Mouse (Mus musculus): ENCODE measurements around the gene Stag2. TPM values are rescaled to one million over a fixed set of nuclear protein-coding genes. Genes with fewer than 3 reads are reported as not detected.

The Stag2 gene
- 54.2 and 56.2 TPM in 2 replicates for polyA plus RNA-seq (2014; fragmentation: Nextera tagmentation; extraction: Ambion mirVana)

- ATAC-seq (ENCODE audit: low read depth): peak; percentile 81
- H3K4me3 ChIP-seq (ENCODE audit: low read depth, low read length): peak within 1 kb of the TSS; percentile 59
- H3K9ac ChIP-seq (ENCODE audit: low read depth, low read length): peak within 1 kb of the TSS; percentile 94
- WGBS: 19% methylated on average over 57 of the region's 76 CpGs
- no peaks in the 10 kb centered on the region for H3K27me3 ChIP-seq (replicated peaks; ENCODE audit: control insufficient read depth, insufficient read depth, low read length)
- no peaks in the 10 kb centered on the region for H3K4me1 ChIP-seq (ENCODE audit: control insufficient read depth, insufficient read depth, low read length)
- H3K9me3 ChIP-seq (ENCODE audit: control insufficient read depth, low read length): no peaks in the 10 kb centered on the region
- DNase-seq (ENCODE audit: low spot score): peak; percentile 93
- H3K27ac ChIP-seq (replicated peaks; ENCODE audit: low read depth, low read length): peak within 1 kb of the TSS; percentile 99
- peak within 1 kb of the TSS; percentile 56 for H3K4me2 ChIP-seq (ENCODE audit: low read depth, low read length)
- H3K36me3 ChIP-seq (ENCODE audit: control insufficient read depth, insufficient read depth, low read length): no peaks in the 10 kb centered on the region
These were observed at the start of gene Stag2 for GRCm38 (mm10) chrX:42148788-42149556. Stag2 (plus strand) TSS chrX:42149317.

- 92% methylated on average over 6 of the region's 6 CpGs for WGBS
- Histone ChIP-seq H3K4me1 (ENCODE audit: control insufficient read depth, insufficient read depth, low read length) (no peaks in the 10 kb centered on the region), H3K9me3 (ENCODE audit: control insufficient read depth, low read length) (no peaks in the 10 kb centered on the region), H3K36me3 (ENCODE audit: control insufficient read depth, insufficient read depth, low read length) (peaks cover 26% of the 10 kb centered on the region), H3K9ac (ENCODE audit: low read depth, low read length) (no peak overlapping the region), H3K4me2 (ENCODE audit: low read depth, low read length) (no peak overlapping the region), H3K27me3 (replicated peaks; ENCODE audit: control insufficient read depth, insufficient read depth, low read length) (no peaks in the 10 kb centered on the region), H3K27ac (replicated peaks; ENCODE audit: low read depth, low read length) (no peak overlapping the region), H3K4me3 (ENCODE audit: low read depth, low read length) (no peak overlapping the region)
- DNase-seq (ENCODE audit: low spot score) (no peak), ATAC-seq (ENCODE audit: low read depth) (no peak)
These were observed 42.0 kb upstream of the Stag2 start for GRCm38 (mm10) chrX:42107137-42107536.

- Histone ChIP-seq H3K36me3 (ENCODE audit: control insufficient read depth, insufficient read depth, low read length) (peaks cover 16% of the 10 kb centered on the region), H3K27me3 (replicated peaks; ENCODE audit: control insufficient read depth, insufficient read depth, low read length) (no peaks in the 10 kb centered on the region), H3K9ac (ENCODE audit: low read depth, low read length) (no peak overlapping the region), H3K4me1 (ENCODE audit: control insufficient read depth, insufficient read depth, low read length) (no peaks in the 10 kb centered on the region), H3K27ac (replicated peaks; ENCODE audit: low read depth, low read length) (no peak overlapping the region), H3K4me3 (ENCODE audit: low read depth, low read length) (no peak overlapping the region), H3K9me3 (ENCODE audit: control insufficient read depth, low read length) (peaks cover 3% of the 10 kb centered on the region; the same call in 1 of the 2 replicates), H3K4me2 (ENCODE audit: low read depth, low read length) (no peak overlapping the region)
- no peak for ATAC-seq (ENCODE audit: low read depth)
- no peak for DNase-seq (ENCODE audit: low spot score)
- WGBS: 89% methylated on average over 1 of the region's 1 CpGs
These were observed 38.5 kb upstream of the Stag2 start for GRCm38 (mm10) chrX:42110585-42110984.

GRCm38 (mm10) chrX:42119442-42120048 lies 29.6 kb upstream of the Stag2 start:
- Histone ChIP-seq H3K9me3 (ENCODE audit: control insufficient read depth, low read length) (no peaks in the 10 kb centered on the region), H3K27ac (replicated peaks; ENCODE audit: low read depth, low read length) (no peak overlapping the region), H3K9ac (ENCODE audit: low read depth, low read length) (no peak overlapping the region), H3K4me1 (ENCODE audit: control insufficient read depth, insufficient read depth, low read length) (no peaks in the 10 kb centered on the region), H3K4me2 (ENCODE audit: low read depth, low read length) (no peak overlapping the region), H3K4me3 (ENCODE audit: low read depth, low read length) (no peak overlapping the region), H3K27me3 (replicated peaks; ENCODE audit: control insufficient read depth, insufficient read depth, low read length) (no peaks in the 10 kb centered on the region), H3K36me3 (ENCODE audit: control insufficient read depth, insufficient read depth, low read length) (no peaks in the 10 kb centered on the region)
- ATAC-seq (ENCODE audit: low read depth) (no peak), DNase-seq (ENCODE audit: low spot score) (no peak)
- WGBS: 82% methylated on average over 6 of the region's 6 CpGs

GRCm38 (mm10) chrX:42124963-42125697 lies 24.0 kb upstream of the Stag2 start:
- Histone ChIP-seq H3K27me3 (replicated peaks; ENCODE audit: control insufficient read depth, insufficient read depth, low read length) (no peaks in the 10 kb centered on the region), H3K36me3 (ENCODE audit: control insufficient read depth, insufficient read depth, low read length) (no peaks in the 10 kb centered on the region), H3K4me1 (ENCODE audit: control insufficient read depth, insufficient read depth, low read length) (no peaks in the 10 kb centered on the region), H3K4me2 (ENCODE audit: low read depth, low read length) (no peak overlapping the region), H3K27ac (replicated peaks; ENCODE audit: low read depth, low read length) (no peak overlapping the region), H3K9me3 (ENCODE audit: control insufficient read depth, low read length) (no peaks in the 10 kb centered on the region), H3K4me3 (ENCODE audit: low read depth, low read length) (no peak overlapping the region), H3K9ac (ENCODE audit: low read depth, low read length) (no peak overlapping the region)
- ATAC-seq (ENCODE audit: low read depth) (no peak), DNase-seq (ENCODE audit: low spot score) (peak; percentile 7)
- WGBS: 66% methylated on average over 5 of the region's 5 CpGs

GRCm38 (mm10) chrX:42139882-42140281 lies 9.2 kb upstream of the Stag2 start:
- no peak overlapping the region for H3K27ac ChIP-seq (replicated peaks; ENCODE audit: low read depth, low read length)
- no peak overlapping the region for H3K4me3 ChIP-seq (ENCODE audit: low read depth, low read length)
- H3K9ac ChIP-seq (ENCODE audit: low read depth, low read length): no peak overlapping the region
- H3K4me1 ChIP-seq (ENCODE audit: control insufficient read depth, insufficient read depth, low read length): no peaks in the 10 kb centered on the region
- peak; percentile 61 for DNase-seq (ENCODE audit: low spot score)
- no peaks in the 10 kb centered on the region for H3K27me3 ChIP-seq (replicated peaks; ENCODE audit: control insufficient read depth, insufficient read depth, low read length)
- 42% methylated on average over 9 of the region's 9 CpGs for WGBS
- peak; percentile 78 for ATAC-seq (ENCODE audit: low read depth)
- H3K9me3 ChIP-seq (ENCODE audit: control insufficient read depth, low read length): no peaks in the 10 kb centered on the region
- H3K36me3 ChIP-seq (ENCODE audit: control insufficient read depth, insufficient read depth, low read length): no peaks in the 10 kb centered on the region
- H3K4me2 ChIP-seq (ENCODE audit: low read depth, low read length): no peak overlapping the region

GRCm38 (mm10) chrX:42142620-42143019 lies 6.5 kb upstream of the Stag2 start:
- 83% methylated on average over 3 of the region's 3 CpGs for WGBS
- no peaks in the 10 kb centered on the region for H3K4me1 ChIP-seq (ENCODE audit: control insufficient read depth, insufficient read depth, low read length)
- no peaks in the 10 kb centered on the region for H3K9me3 ChIP-seq (ENCODE audit: control insufficient read depth, low read length)
- no peak overlapping the region for H3K4me3 ChIP-seq (ENCODE audit: low read depth, low read length)
- H3K27ac ChIP-seq (replicated peaks; ENCODE audit: low read depth, low read length): no peak overlapping the region
- ATAC-seq (ENCODE audit: low read depth) (no peak), DNase-seq (ENCODE audit: low spot score) (no peak)
- no peaks in the 10 kb centered on the region for H3K27me3 ChIP-seq (replicated peaks; ENCODE audit: control insufficient read depth, insufficient read depth, low read length)
- no peak overlapping the region for H3K9ac ChIP-seq (ENCODE audit: low read depth, low read length)
- no peaks in the 10 kb centered on the region for H3K36me3 ChIP-seq (ENCODE audit: control insufficient read depth, insufficient read depth, low read length)
- H3K4me2 ChIP-seq (ENCODE audit: low read depth, low read length): no peak overlapping the region

GRCm38 (mm10) chrX:42143991-42144390 lies 5.1 kb upstream of the Stag2 start:
- Histone ChIP-seq H3K36me3 (ENCODE audit: control insufficient read depth, insufficient read depth, low read length) (no peaks in the 10 kb centered on the region), H3K9me3 (ENCODE audit: control insufficient read depth, low read length) (no peaks in the 10 kb centered on the region), H3K9ac (ENCODE audit: low read depth, low read length) (no peak overlapping the region), H3K4me2 (ENCODE audit: low read depth, low read length) (no peak overlapping the region), H3K4me1 (ENCODE audit: control insufficient read depth, insufficient read depth, low read length) (no peaks in the 10 kb centered on the region), H3K27ac (replicated peaks; ENCODE audit: low read depth, low read length) (no peak overlapping the region), H3K4me3 (ENCODE audit: low read depth, low read length) (no peak overlapping the region), H3K27me3 (replicated peaks; ENCODE audit: control insufficient read depth, insufficient read depth, low read length) (no peaks in the 10 kb centered on the region)
- WGBS: 77% methylated on average over 4 of the region's 4 CpGs
- DNase-seq (ENCODE audit: low spot score) (no peak), ATAC-seq (ENCODE audit: low read depth) (no peak)

Data from embryonic facial prominence, embryonic 14.5 days (tissue).